Mouse (Mus musculus) CH12.LX (cell line): ENCODE results near the gene Mlec. TPM values are rescaled to one million over a fixed set of nuclear protein-coding genes. Genes with fewer than 3 reads are reported as not detected.

Experiments used
- DNase-seq: peaks from one replicate; pipeline ENCODE4 v3.0.0-alpha.2; 2013; ENCODE audit errors: extremely low read depth
- H3K27ac ChIP-seq: 2 replicates; pipeline ENCODE4 v1.5.1; 2012; ENCODE audit warnings: low read depth, mild to moderate bottlenecking, control low read depth, moderate library complexity; ENCODE audit not compliant: insufficient read depth
- H3K27me3 ChIP-seq: replicated peaks from 2 replicates; pipeline ENCODE3; 2012; ENCODE audit warnings: inconsistent platforms
- H3K36me3 ChIP-seq, 2 experiments: replicated peaks in 1 of 2; 2 replicates each; pipeline versions ENCODE3 to v1.6.1; 2012; ENCODE audit warnings: inconsistent platforms in 1 of 2, low read length in 1 of 2, mild to moderate bottlenecking in 1 of 2, mixed read lengths in 1 of 2, moderate library complexity in 1 of 2; ENCODE audit not compliant: control insufficient read depth in 1 of 2, insufficient read depth in 1 of 2
- H3K4me1 ChIP-seq, 2 experiments: 2 replicates each; pipeline ENCODE4 v1.6.1; 2012; ENCODE audit warnings: inconsistent platforms in 1 of 2, moderate library complexity in 1 of 2; ENCODE audit not compliant: insufficient read depth in 2 of 2, control insufficient read depth in 1 of 2
- H3K4me2 ChIP-seq: 2 replicates; pipeline ENCODE4 v1.6.1; 2012; ENCODE audit warnings: low read depth, mild to moderate bottlenecking, control low read depth; ENCODE audit not compliant: poor library complexity, insufficient read depth, severe bottlenecking
- H3K4me3 ChIP-seq, 3 experiments: fragments of 150-350 bp in 1 of 3; sonication (generic) in 1 of 3; replicated peaks in 1 of 3; 2 replicates each; pipeline versions ENCODE3 to v1.5.1; 2011 to 2012; ENCODE audit warnings: low read depth in 2 of 3, low read length in 2 of 3, mild to moderate bottlenecking in 2 of 3, moderate library complexity in 2 of 3, control low read depth in 1 of 3, improper control_type of control experiment in 1 of 3, inconsistent platforms in 1 of 3, mixed read lengths in 1 of 3; ENCODE audit not compliant: poor library complexity in 1 of 3
- H3K79me2 ChIP-seq: replicated peaks from 2 replicates; pipeline ENCODE4 v1.6.1; 2012; ENCODE audit warnings: mild to moderate bottlenecking, moderate library complexity; ENCODE audit not compliant: control insufficient read depth, poor library complexity, insufficient read depth, severe bottlenecking; ENCODE audit errors: extremely low read depth
- H3K9ac ChIP-seq: 2 replicates; pipeline ENCODE4 v1.6.1; 2012; ENCODE audit warnings: low read depth, mild to moderate bottlenecking, control low read depth, moderate library complexity; ENCODE audit not compliant: insufficient read depth
- H3K9me3 ChIP-seq: replicated peaks from 2 replicates; pipeline ENCODE3; 2012; ENCODE audit warnings: low read length, inconsistent platforms, mixed read lengths
- CHD1 ChIP-seq: IDR thresholded peaks from 2 replicates; pipeline ENCODE4 v1.6.1; 2012; ENCODE audit warnings: low read depth, low read length, improper control_type of control experiment, inconsistent platforms
- CTCF ChIP-seq, 2 experiments: IDR thresholded peaks in 1 of 2; conservative IDR thresholded peaks in 1 of 2; 2 replicates each; pipeline ENCODE4 v1.5.1; 2011 to 2012; ENCODE audit warnings: low read depth in 2 of 2, low read length in 2 of 2, improper control_type of control experiment in 1 of 2, inconsistent platforms in 1 of 2, mild to moderate bottlenecking in 1 of 2, moderate library complexity in 1 of 2
- E2F4 ChIP-seq: IDR thresholded peaks from 2 replicates; pipeline ENCODE4 v1.6.1; 2011; ENCODE audit warnings: low read depth, low read length, improper control_type of control experiment; ENCODE audit not compliant: insufficient replicate concordance
- ELF1 ChIP-seq: IDR thresholded peaks from 2 replicates; pipeline ENCODE4 v1.6.1; 2014; ENCODE audit warnings: low read depth, mild to moderate bottlenecking, inconsistent platforms, low read length, improper control_type of control experiment
- EP300 ChIP-seq: IDR thresholded peaks from 2 replicates; pipeline ENCODE4 v1.6.1; 2011; ENCODE audit warnings: low read length, improper control_type of control experiment
- HCFC1 ChIP-seq: IDR thresholded peaks from 2 replicates; pipeline ENCODE4 v1.6.1; 2012; ENCODE audit warnings: low read depth, mild to moderate bottlenecking, inconsistent platforms, low read length, improper control_type of control experiment
- IRF4 ChIP-seq: IDR thresholded peaks from 2 replicates; pipeline ENCODE4 v1.6.1; 2014; ENCODE audit warnings: low read depth, mild to moderate bottlenecking, inconsistent platforms, low read length, improper control_type of control experiment
- KAT2A ChIP-seq: IDR thresholded peaks from 2 replicates; pipeline ENCODE4 v1.6.1; 2012; ENCODE audit warnings: low read length, improper control_type of control experiment, inconsistent platforms; ENCODE audit not compliant: insufficient replicate concordance
- MXI1 ChIP-seq: IDR thresholded peaks from 2 replicates; pipeline ENCODE4 v1.6.1; 2011; ENCODE audit warnings: mild to moderate bottlenecking, low read depth, low read length, improper control_type of control experiment
- NELFE ChIP-seq: IDR thresholded peaks from 2 replicates; pipeline ENCODE4 v1.6.1; 2011; ENCODE audit warnings: low read depth, low read length, improper control_type of control experiment
- POLR2AphosphoS2 ChIP-seq: IDR thresholded peaks from 2 replicates; pipeline ENCODE4 v1.6.1; 2011; ENCODE audit warnings: low read depth, low read length, improper control_type of control experiment
- RAD21 ChIP-seq: IDR thresholded peaks from 2 replicates; pipeline ENCODE4 v1.6.1; 2011; ENCODE audit warnings: low read depth, mild to moderate bottlenecking, low read length, improper control_type of control experiment, moderate library complexity
- RCOR1 ChIP-seq: conservative IDR thresholded peaks from 2 replicates; pipeline ENCODE4 v1.6.1; 2012; ENCODE audit warnings: low read depth, mild to moderate bottlenecking, inconsistent platforms, low read length, improper control_type of control experiment
- SMC3 ChIP-seq: IDR thresholded peaks from 2 replicates; pipeline ENCODE4 v1.6.1; 2011; ENCODE audit warnings: low read depth, low read length, improper control_type of control experiment
- TCF12 ChIP-seq: IDR thresholded peaks from 2 replicates; pipeline ENCODE4 v1.6.1; 2014; ENCODE audit warnings: low read depth, mild to moderate bottlenecking, inconsistent platforms, low read length, improper control_type of control experiment
- UBTF ChIP-seq: IDR thresholded peaks from 2 replicates; pipeline ENCODE4 v1.6.1; 2012; ENCODE audit warnings: low read depth, mild to moderate bottlenecking, inconsistent platforms, low read length, improper control_type of control experiment, moderate library complexity
- ZC3H11A ChIP-seq: IDR thresholded peaks from 2 replicates; pipeline ENCODE4 v1.6.1; 2012; ENCODE audit warnings: low read depth, mild to moderate bottlenecking, inconsistent platforms, low read length, improper control_type of control experiment
- dilution Hi-C: fragments of 300-500 bp; cut with MboI; formaldehyde crosslinking; loops from 2 replicates; pipeline ENCODE4 v1.14.3; 2020; ENCODE audit warnings: low sequenced_read_pairs; ENCODE audit not compliant: extremely low pct_unique_long_range_greater_than_20kb, extremely low pct_ligation_motif_present
- in situ Hi-C: fragments of 300-500 bp; cut with MboI; formaldehyde crosslinking; loops from 3 replicates; pipeline ENCODE4 v1.14.3; 2019; ENCODE audit warnings: low sequenced_read_pairs, low pct_ligation_motif_present, low pct_unique_long_range_greater_than_20kb, mixed read lengths
- polyA plus RNA-seq: library from polyadenylated mRNA; unstranded; fragments of >175 nt; gene quantifications from 2 replicates; pipeline ENCODE4 v1.2.1, GENCODE M21; 2012; ENCODE audit warnings: low read depth; ENCODE audit not compliant: insufficient read length
- total RNA-seq, 2 experiments: library from RNA; depleted of rRNA; stranded (reverse); fragments of 300-350 nt in 1 of 2; fragments of >200 nt in 1 of 2; gene quantifications; 2 replicates each; pipeline ENCODE4 v1.2.3; 2012 to 2014

Gene Mlec
- total and polyA plus RNA-seq, 3 experiments, result 101 to 143 (median 128) TPM

GRCm38 (mm10) chr5:115126578-115127312, 31.2 kb downstream of the Mlec start (continued):
- no peak for TF ChIP-seq MXI1

GRCm38 (mm10) chr5:115125211-115125871, 32.6 kb downstream of the Mlec start:
- in situ Hi-C loops (loop anchor here (5.0 kb wide), 2 partner anchors 42 to 112 kb away; partner anchors contain the start of gene Pop5), dilution Hi-C loops (no loop called here)
- Histone ChIP-seq H3K4me3 (no peak overlapping the region), H3K79me2 (no peaks in the 10 kb centered on the region), H3K9me3 (no peaks in the 10 kb centered on the region), H3K4me1 (peaks cover 10 to 46% of the 10 kb centered on the region in 2 experiments), H3K27me3 (no peaks in the 10 kb centered on the region), H3K9ac (no peak overlapping the region), H3K36me3 (peaks cover 54 to 71% of the 10 kb centered on the region in 2 experiments), H3K27ac (no peak overlapping the region), H3K4me2 (no peak overlapping the region)
- TF ChIP-seq E2F4 (no peak), SMC3 (peak; percentile 87), TCF12 (peak; percentile 26; the same call in 1 of the 2 replicates), CTCF (conservative IDR thresholded peaks at IDR 0.05 in 1 of 2, IDR thresholded peaks at IDR 0.05 in 1 of 2; ENCODE audit: low read depth in 2 of 2, low read length in 2 of 2) (peak; percentile 44 to 93; a peak in 3 of 4 replicates), RAD21 (peak; percentile 91), KAT2A (no peak), ZC3H11A (peak; percentile 31), IRF4 (peak; percentile 29; the same call in 1 of the 2 replicates), NELFE (peak; percentile 33; the same call in 1 of the 2 replicates), ELF1 (peak; percentile 57; the same call in 1 of the 2 replicates), CHD1 (no peak), POLR2AphosphoS2 (0 out of 2 replicates have a peak, but pooled peaks have one; percentile 27), RCOR1 (no peak)
- DNase-seq, result peak; percentile 66

GRCm38 (mm10) chr5:115124690-115125089, 33.3 kb downstream of the Mlec start:
- in situ Hi-C loops, result loop anchor here (5.0 kb wide), 2 partner anchors 43 to 113 kb away; partner anchors contain the start of gene Pop5
- no peaks in the 10 kb centered on the region for H3K9me3 ChIP-seq
- peaks cover 48 to 64% of the 10 kb centered on the region in 2 experiments for H3K36me3 ChIP-seq
- peaks cover 12 to 48% of the 10 kb centered on the region in 2 experiments for H3K4me1 ChIP-seq
- H3K79me2 ChIP-seq, result no peaks in the 10 kb centered on the region
- no peak overlapping the region for H3K4me3 ChIP-seq
- H3K27me3 ChIP-seq, result no peaks in the 10 kb centered on the region
- DNase-seq, result no peak
- TF ChIP-seq POLR2AphosphoS2, result no peak
- TF ChIP-seq UBTF, result no peak
- no peak for TF ChIP-seq EP300
- no peak for TF ChIP-seq HCFC1
- no peak for TF ChIP-seq KAT2A
- H3K9ac ChIP-seq, result no peak overlapping the region
- H3K4me2 ChIP-seq, result no peak overlapping the region
- dilution Hi-C loops, result no loop called here
- H3K27ac ChIP-seq, result no peak overlapping the region
